Mouse (Mus musculus) intestine, embryonic 15.5 days (tissue): ENCODE measurements around the gene D17H6S53E. TPM values are rescaled to one million over a fixed set of nuclear protein-coding genes. Genes with fewer than 3 reads are reported as not detected.
A peak's percentile ranks its signal among the peaks of the same experiment; 100 is the strongest.

ENCODE experiments used
- ATAC-seq: fragments of 200-750 bp; cut with Nextera tagmentation; 2 replicates; pipeline ENCODE4 v1.8.0; 2017; ENCODE audit warnings: moderate TSS enrichment, moderate library complexity
- H3K27ac ChIP-seq: fragments of 300-500 bp; sonication (generic); 2 replicates; pipeline ENCODE4 v1.5.1; 2015; ENCODE audit warnings: mild to moderate bottlenecking, inconsistent platforms
- H3K27me3 ChIP-seq: fragments of 300-500 bp; sonication (generic); replicated peaks from 2 replicates; pipeline ENCODE4 v1.6.1; 2015; ENCODE audit warnings: inconsistent platforms
- H3K36me3 ChIP-seq: fragments of 300-500 bp; sonication (generic); 2 replicates; pipeline ENCODE4 v1.6.1; 2015; ENCODE audit warnings: inconsistent platforms
- H3K4me1 ChIP-seq: fragments of 300-500 bp; sonication (generic); replicated peaks from 2 replicates; pipeline ENCODE4 v1.6.1; 2015; ENCODE audit warnings: inconsistent platforms
- H3K4me2 ChIP-seq: fragments of 300-500 bp; sonication (generic); replicated peaks from 2 replicates; pipeline ENCODE4 v1.6.1; 2015; ENCODE audit warnings: mild to moderate bottlenecking, inconsistent platforms
- H3K4me3 ChIP-seq: fragments of 300-500 bp; sonication (generic); replicated peaks from 2 replicates; pipeline ENCODE4 v1.5.1; 2015; ENCODE audit warnings: inconsistent platforms
- H3K9ac ChIP-seq: fragments of 300-500 bp; sonication (generic); 2 replicates; pipeline ENCODE4 v1.6.1; 2015; ENCODE audit warnings: inconsistent platforms
- H3K9me3 ChIP-seq: fragments of 300-500 bp; sonication (generic); 2 replicates; pipeline ENCODE4 v1.6.1; 2016; ENCODE audit warnings: inconsistent platforms
- WGBS: fragments of 180-500 bp; shearing (Covaris S2); methylation state at CpG from one replicate; pipeline ENCODE4 v1.1.7; 2015; 5-methylcytosine and 5-hydroxymethylcytosine counted together
- polyA plus RNA-seq: library from polyadenylated mRNA; unstranded; fragments of >200 nt; fragmentation: Nextera tagmentation; extraction: Ambion mirVana; gene quantifications from 2 replicates; pipeline ENCODE4 v1.2.1, GENCODE M21; 2015

The D17H6S53E gene
- polyA plus RNA-seq, 1 experiment from 2014 or later, result 13.6 TPM

GRCm38 (mm10) chr17:35166352-35167035 is 40.3 kb downstream of the D17H6S53E start:
- no peak overlapping the region for H3K9ac ChIP-seq
- no peak overlapping the region for H3K27ac ChIP-seq
- ATAC-seq, result no peak
- H3K4me2 ChIP-seq, result peak overlapping the region; percentile 50
- H3K4me1 ChIP-seq, result peaks cover 18% of the 10 kb centered on the region
- peaks cover 7% of the 10 kb centered on the region for H3K36me3 ChIP-seq
- H3K4me3 ChIP-seq, result no peak overlapping the region; the same call in 1 of the 2 replicates
- H3K27me3 ChIP-seq, result no peaks in the 10 kb centered on the region
- H3K9me3 ChIP-seq, result no peaks in the 10 kb centered on the region
- WGBS, result 64% methylated on average over 8 of the region's 8 CpGs

- Histone ChIP-seq H3K27ac (no peak overlapping the region), H3K36me3 (no peaks in the 10 kb centered on the region), H3K4me3 (no peak overlapping the region), H3K27me3 (no peaks in the 10 kb centered on the region), H3K4me2 (no peak overlapping the region), H3K9me3 (no peaks in the 10 kb centered on the region), H3K4me1 (peaks cover 9% of the 10 kb centered on the region), H3K9ac (no peak overlapping the region)
- no peak for ATAC-seq
- WGBS, result 89% methylated on average over 7 of the region's 7 CpGs
Measured at GRCm38 (mm10) chr17:35167794-35168193, 41.6 kb downstream of the D17H6S53E start.

GRCm38 (mm10) chr17:35168541-35169207 is 42.5 kb downstream of the D17H6S53E start:
- Histone ChIP-seq H3K4me2 (no peak overlapping the region), H3K9ac (no peak overlapping the region), H3K27ac (no peak overlapping the region), H3K4me1 (peaks cover 7% of the 10 kb centered on the region), H3K36me3 (no peaks in the 10 kb centered on the region), H3K4me3 (no peak overlapping the region), H3K27me3 (no peaks in the 10 kb centered on the region), H3K9me3 (no peaks in the 10 kb centered on the region)
- no peak for ATAC-seq
- WGBS, result 25% methylated on average over 4 of the region's 4 CpGs

GRCm38 (mm10) chr17:35172445-35173234 is 46.5 kb downstream of the D17H6S53E start:
- 0 out of 2 replicates have a peak, but pooled peaks cover 2% of the 10 kb centered on the region for H3K4me1 ChIP-seq
- H3K9ac ChIP-seq, result no peak overlapping the region
- H3K9me3 ChIP-seq, result no peaks in the 10 kb centered on the region
- H3K4me3 ChIP-seq, result no peak overlapping the region
- WGBS, result 67% methylated on average over 11 of the region's 11 CpGs
- H3K36me3 ChIP-seq, result no peaks in the 10 kb centered on the region
- H3K27me3 ChIP-seq, result no peaks in the 10 kb centered on the region
- H3K27ac ChIP-seq, result no peak overlapping the region
- H3K4me2 ChIP-seq, result no peak overlapping the region
- ATAC-seq, result no peak

- Histone ChIP-seq H3K4me3 (no peak overlapping the region), H3K9me3 (no peaks in the 10 kb centered on the region), H3K27me3 (no peaks in the 10 kb centered on the region), H3K9ac (no peak overlapping the region), H3K36me3 (no peaks in the 10 kb centered on the region), H3K4me2 (no peak overlapping the region), H3K4me1 (0 out of 2 replicates have a peak, but pooled peaks cover 2% of the 10 kb centered on the region), H3K27ac (no peak overlapping the region)
- WGBS, result 77% methylated on average over 3 of the region's 3 CpGs
- ATAC-seq, result no peak
Measured at GRCm38 (mm10) chr17:35173329-35173728, 47.2 kb downstream of the D17H6S53E start.

GRCm38 (mm10) chr17:35174201-35174977 is 48.2 kb downstream of the D17H6S53E start:
- no peak for ATAC-seq
- no peak overlapping the region for H3K4me3 ChIP-seq
- no peaks in the 10 kb centered on the region for H3K27me3 ChIP-seq
- 56% methylated on average over 8 of the region's 8 CpGs for WGBS
- 0 out of 2 replicates have a peak, but pooled peaks cover 2% of the 10 kb centered on the region for H3K4me1 ChIP-seq
- H3K9me3 ChIP-seq, result no peaks in the 10 kb centered on the region
- no peaks in the 10 kb centered on the region for H3K36me3 ChIP-seq
- no peak overlapping the region for H3K4me2 ChIP-seq
- H3K27ac ChIP-seq, result no peak overlapping the region
- no peak overlapping the region for H3K9ac ChIP-seq

- no peak for ATAC-seq
- 76% methylated on average over 6 of the region's 6 CpGs for WGBS
- Histone ChIP-seq H3K27me3 (no peaks in the 10 kb centered on the region), H3K4me3 (no peak overlapping the region), H3K27ac (no peak overlapping the region), H3K36me3 (no peaks in the 10 kb centered on the region), H3K4me1 (0 out of 2 replicates have a peak, but pooled peaks cover 2% of the 10 kb centered on the region), H3K9me3 (no peaks in the 10 kb centered on the region), H3K9ac (no peak overlapping the region), H3K4me2 (no peak overlapping the region)
Measured at GRCm38 (mm10) chr17:35175382-35175781, 49.2 kb downstream of the D17H6S53E start.

GRCm38 (mm10) chr17:35175968-35176367 is 49.8 kb downstream of the D17H6S53E start, which contains the start of gene Aif1:
Gene Aif1 (minus strand): TSS chr17:35176068.
- 55% methylated on average over 2 of the region's 2 CpGs for WGBS
- Histone ChIP-seq H3K4me2 (no peak within 1 kb of the TSS), H3K9ac (no peak within 1 kb of the TSS), H3K27ac (no peak within 1 kb of the TSS), H3K9me3 (no peaks in the 10 kb centered on the region), H3K36me3 (no peaks in the 10 kb centered on the region), H3K4me1 (0 out of 2 replicates have a peak, but pooled peaks cover 2% of the 10 kb centered on the region), H3K4me3 (no peak within 1 kb of the TSS), H3K27me3 (no peaks in the 10 kb centered on the region)
- no peak for ATAC-seq

Other genes starting within 250 kb of the D17H6S53E start
- 2.5 and 2.8 TPM in 2 replicates for gene Zbtb12, start 246.9 kb upstream of the D17H6S53E start, polyA plus RNA-seq
- not detected in 2 replicates for gene Gm20547, start 244.3 kb upstream of the D17H6S53E start, polyA plus RNA-seq
- 14.9 and 16.0 TPM in 2 replicates for gene C2, start 228.1 kb upstream of the D17H6S53E start, polyA plus RNA-seq
- gene Ehmt2, start 227.9 kb upstream of the D17H6S53E start, polyA plus RNA-seq, result 61.2 and 67.6 TPM in 2 replicates
- 56.2 and 60.4 TPM in 2 replicates for gene Slc44a4, start 211.9 kb upstream of the D17H6S53E start, polyA plus RNA-seq
- gene Neu1, start 195.1 kb upstream of the D17H6S53E start, polyA plus RNA-seq, result 118 and 134 TPM in 2 replicates
- 0.43 TPM in 2 replicates for gene Hspa1b, start 167.1 kb upstream of the D17H6S53E start, polyA plus RNA-seq
- gene Gm20481, start 156.5 kb upstream of the D17H6S53E start, polyA plus RNA-seq, result not detected in 2 replicates
- gene Hspa1a, start 154.2 kb upstream of the D17H6S53E start, polyA plus RNA-seq, result 6.2 and 6.3 TPM in 2 replicates
- gene Hspa1l, start 153.7 kb upstream of the D17H6S53E start, polyA plus RNA-seq, result 0.16 and 0.78 TPM in 2 replicates
- 187 and 190 TPM in 2 replicates for gene Lsm2, start 144.5 kb upstream of the D17H6S53E start, polyA plus RNA-seq
- gene Vars, start 125.4 kb upstream of the D17H6S53E start, polyA plus RNA-seq, result 117 and 141 TPM in 2 replicates
- gene Vwa7, start 109.8 kb upstream of the D17H6S53E start, polyA plus RNA-seq, result 0.21 and 0.35 TPM in 2 replicates
- 11.4 and 13.5 TPM in 2 replicates for gene Sapcd1, start 98.4 kb upstream of the D17H6S53E start, polyA plus RNA-seq
- 3.0 and 3.1 TPM in 2 replicates for gene Msh5, start 79.6 kb upstream of the D17H6S53E start, polyA plus RNA-seq
- 385 and 387 TPM in 2 replicates for gene Clic1, start 76.4 kb upstream of the D17H6S53E start, polyA plus RNA-seq
- gene Ddah2, start 67.3 kb upstream of the D17H6S53E start, polyA plus RNA-seq, result 185 and 190 TPM in 2 replicates
- not detected in 2 replicates for gene Ly6g6c, start 61.0 kb upstream of the D17H6S53E start, polyA plus RNA-seq
- 0.23 and 0.35 TPM in 2 replicates for gene Mpig6b, start 60.2 kb upstream of the D17H6S53E start, polyA plus RNA-seq
- gene Ly6g6e, start 49.5 kb upstream of the D17H6S53E start, polyA plus RNA-seq, result 1.9 and 2.6 TPM in 2 replicates
- 5.8 and 5.9 TPM in 2 replicates for gene Ly6g6d, start 48.3 kb upstream of the D17H6S53E start, polyA plus RNA-seq
- 0.24 and 0.33 TPM in 2 replicates for gene Ly6g6f, start 40.8 kb upstream of the D17H6S53E start, polyA plus RNA-seq
- gene Abhd16a, start 37.1 kb upstream of the D17H6S53E start, polyA plus RNA-seq, result 92.1 and 96.4 TPM in 2 replicates
- gene Ly6g5c, start 18.1 kb upstream of the D17H6S53E start, polyA plus RNA-seq, result not detected in 2 replicates
- 0.83 and 0.85 TPM in 2 replicates for gene Ly6g5b, start 10.9 kb upstream of the D17H6S53E start, polyA plus RNA-seq
- gene Gpank1, start 4.9 kb upstream of the D17H6S53E start, polyA plus RNA-seq, result 17.7 and 19.1 TPM in 2 replicates
- 248 and 271 TPM in 2 replicates for gene Csnk2b, start 4.3 kb upstream of the D17H6S53E start, polyA plus RNA-seq
- 10.4 and 13.7 TPM in 2 replicates for gene Apom, start 5.7 kb downstream of the D17H6S53E start, polyA plus RNA-seq
- gene Bag6, start 8.8 kb downstream of the D17H6S53E start, polyA plus RNA-seq, result 45.2 and 46.4 TPM in 2 replicates
- 125 and 131 TPM in 2 replicates for gene Prrc2a, start 38.5 kb downstream of the D17H6S53E start, polyA plus RNA-seq
- 20.6 and 21.7 TPM in 2 replicates for gene Aif1, start 49.7 kb downstream of the D17H6S53E start, polyA plus RNA-seq
- 18.9 and 19.4 TPM in 2 replicates for gene Lst1, start 62.1 kb downstream of the D17H6S53E start, polyA plus RNA-seq
- 5.0 and 5.2 TPM in 2 replicates for gene Ltb, start 68.1 kb downstream of the D17H6S53E start, polyA plus RNA-seq
- 0.19 TPM in 1 of 2 replicates, not detected in the other for gene Tnf, start 75.6 kb downstream of the D17H6S53E start, polyA plus RNA-seq
- gene Lta, start 79.0 kb downstream of the D17H6S53E start, polyA plus RNA-seq, result 1.1 TPM in 2 replicates
- 0.59 and 0.81 TPM in 2 replicates for gene Gm16181, start 94.5 kb downstream of the D17H6S53E start, polyA plus RNA-seq
- gene Atp6v1g2, start 107.3 kb downstream of the D17H6S53E start, polyA plus RNA-seq, result 4.1 and 4.3 TPM in 2 replicates
- gene Nfkbil1, start 109.4 kb downstream of the D17H6S53E start, polyA plus RNA-seq, result 9.9 and 11.0 TPM in 2 replicates
- gene Ddx39b, start 115.4 kb downstream of the D17H6S53E start, polyA plus RNA-seq, result 382 and 388 TPM in 2 replicates
- gene H2-D1, start 136.4 kb downstream of the D17H6S53E start, polyA plus RNA-seq, result 148 and 190 TPM in 2 replicates
- gene H2-Q1, start 194.0 kb downstream of the D17H6S53E start, polyA plus RNA-seq, result 4.9 and 6.2 TPM in 2 replicates
- 84.5 and 93.5 TPM in 2 replicates for gene H2-Q2, start 215.9 kb downstream of the D17H6S53E start, polyA plus RNA-seq